Mouse (Mus musculus): ENCODE measurements around the gene Pacsin1.

The Pacsin1 gene

GRCm38 (mm10) chr17:27678924-27679813 lies 23.9 kb downstream of the Pacsin1 start:
- DNase-seq (ENCODE audit: low spot score) = no peak

- no peak for DNase-seq (ENCODE audit: low spot score)
Measured at GRCm38 (mm10) chr17:27684886-27685549, 29.7 kb downstream of the Pacsin1 start.

- DNase-seq (ENCODE audit: low spot score) = no peak
Measured at GRCm38 (mm10) chr17:27685550-27685913, 30.2 kb downstream of the Pacsin1 start.

- DNase-seq (ENCODE audit: low spot score) = no peak
Measured at GRCm38 (mm10) chr17:27686395-27686794, 31.1 kb downstream of the Pacsin1 start.

GRCm38 (mm10) chr17:27690993-27691693 lies 35.8 kb downstream of the Pacsin1 start:
- DNase-seq (ENCODE audit: low spot score) = no peak

- DNase-seq (ENCODE audit: low spot score) = no peak
Measured at GRCm38 (mm10) chr17:27699641-27700244, 44.4 kb downstream of the Pacsin1 start.

- no peak for DNase-seq (ENCODE audit: low spot score)
Measured at GRCm38 (mm10) chr17:27700812-27701211, 45.5 kb downstream of the Pacsin1 start.

- DNase-seq (ENCODE audit: low spot score) = no peak
Measured at GRCm38 (mm10) chr17:27701856-27702255, 46.5 kb downstream of the Pacsin1 start.

GRCm38 (mm10) chr17:27702518-27702917 lies 47.2 kb downstream of the Pacsin1 start:
- DNase-seq (ENCODE audit: low spot score) = no peak

GRCm38 (mm10) chr17:27703961-27704621 lies 48.8 kb downstream of the Pacsin1 start:
- no peak for DNase-seq (ENCODE audit: low spot score)

- DNase-seq (ENCODE audit: low spot score) = no peak
Measured at GRCm38 (mm10) chr17:27705661-27706060, 50.4 kb downstream of the Pacsin1 start.

- peak; percentile 31 for DNase-seq (ENCODE audit: low spot score)
Measured at GRCm38 (mm10) chr17:27707954-27708661, 52.8 kb downstream of the Pacsin1 start.

- DNase-seq (ENCODE audit: low spot score) = no peak
Measured at GRCm38 (mm10) chr17:27709650-27710049, 54.3 kb downstream of the Pacsin1 start.

GRCm38 (mm10) chr17:27712832-27713231 lies 57.5 kb downstream of the Pacsin1 start:
- DNase-seq (ENCODE audit: low spot score) = no peak

- no peak for DNase-seq (ENCODE audit: low spot score)
Measured at GRCm38 (mm10) chr17:27716804-27717203, 61.5 kb downstream of the Pacsin1 start.

GRCm38 (mm10) chr17:27718250-27718649 lies 62.9 kb downstream of the Pacsin1 start:
- DNase-seq (ENCODE audit: low spot score) = no peak

GRCm38 (mm10) chr17:27719663-27720062 lies 64.4 kb downstream of the Pacsin1 start:
- DNase-seq (ENCODE audit: low spot score) = no peak

GRCm38 (mm10) chr17:27720326-27720725 lies 65.0 kb downstream of the Pacsin1 start:
- no peak for DNase-seq (ENCODE audit: low spot score)

GRCm38 (mm10) chr17:27721125-27721664 lies 65.9 kb downstream of the Pacsin1 start:
- no peak for DNase-seq (ENCODE audit: low spot score)

- DNase-seq (ENCODE audit: low spot score) = no peak
Measured at GRCm38 (mm10) chr17:27724327-27724726, 69.0 kb downstream of the Pacsin1 start.

GRCm38 (mm10) chr17:27725011-27725410 lies 69.7 kb downstream of the Pacsin1 start:
- no peak for DNase-seq (ENCODE audit: low spot score)
